Mouse (Mus musculus) cerebellum, adult 8-10 months (tissue): Measurements from ENCODE around the gene Dnaja3.

Source experiments
- DNase-seq: peaks from one replicate; pipeline ENCODE4 v3.0.0; 2022

The Dnaja3 gene

GRCm38 (mm10) chr16:4607818-4608531, 31.8 kb upstream of the Dnaja3 start:
- peak; percentile 86 for DNase-seq

- DNase-seq = no peak
Observed at GRCm38 (mm10) chr16:4608532-4609059, 31.2 kb upstream of the Dnaja3 start.

- no peak for DNase-seq
Observed at GRCm38 (mm10) chr16:4611193-4611592, 28.6 kb upstream of the Dnaja3 start.

GRCm38 (mm10) chr16:4611676-4612075, 28.1 kb upstream of the Dnaja3 start:
- DNase-seq = no peak

GRCm38 (mm10) chr16:4613736-4614135, 26.1 kb upstream of the Dnaja3 start:
- DNase-seq = no peak

DNA sequence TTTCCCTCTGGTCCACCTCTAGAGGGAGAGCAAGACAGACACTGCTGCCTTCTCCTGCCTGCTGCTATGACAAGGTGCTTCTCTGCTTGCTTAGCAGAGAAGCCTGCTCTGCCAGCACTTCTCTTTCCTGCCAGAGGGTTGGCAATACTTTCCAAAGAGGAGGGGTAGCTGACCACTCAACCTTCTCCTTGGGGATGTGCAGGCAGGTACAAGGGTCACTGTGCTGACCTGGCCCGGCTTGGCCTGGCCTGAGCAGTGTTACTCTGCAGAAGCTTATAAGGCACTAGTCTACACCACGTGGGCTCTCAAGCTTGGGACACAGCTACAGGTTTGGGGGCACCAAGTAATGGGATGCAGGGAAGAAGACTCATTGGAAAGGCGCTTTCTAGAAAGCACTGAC, 25.1 kb upstream of the Dnaja3 start:
- no peak for DNase-seq

- no peak for DNase-seq
Observed at GRCm38 (mm10) chr16:4615297-4615696, 24.5 kb upstream of the Dnaja3 start.

DNA sequence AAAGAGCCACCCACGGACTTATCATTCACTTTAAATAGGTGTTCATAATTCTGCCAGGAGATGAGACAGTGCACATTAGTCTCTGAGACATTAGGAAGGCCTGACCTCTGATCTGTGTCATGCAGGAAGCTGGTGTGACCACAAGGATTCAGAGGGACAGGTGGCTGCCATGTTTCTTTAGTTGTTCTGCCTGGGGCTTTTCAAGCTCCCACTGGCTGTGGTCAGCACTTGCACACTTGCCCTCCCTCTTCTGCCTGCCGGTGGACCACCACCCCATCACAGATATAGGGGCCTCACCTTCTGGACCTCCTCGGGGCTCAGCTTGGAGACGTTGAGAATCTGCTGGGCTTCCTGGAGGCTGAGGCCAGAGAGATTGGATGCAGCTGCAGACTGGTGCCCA, 23.0 kb upstream of the Dnaja3 start:
- no peak for DNase-seq

GRCm38 (mm10) chr16:4624074-4624473, 15.7 kb upstream of the Dnaja3 start:
- DNase-seq = no peak

GRCm38 (mm10) chr16:4624481-4625110, 15.2 kb upstream of the Dnaja3 start, which contains the start of gene Pam16:
Gene Pam16 (minus strand): TSS chr16:4624988.
- peak; percentile 88 for DNase-seq

GRCm38 (mm10) chr16:4627105-4627504, 12.7 kb upstream of the Dnaja3 start:
- no peak for DNase-seq

GRCm38 (mm10) chr16:4628898-4629419, 10.8 kb upstream of the Dnaja3 start:
- no peak for DNase-seq

- peak; percentile 87 for DNase-seq
Observed at GRCm38 (mm10) chr16:4629950-4630349, 9.8 kb upstream of the Dnaja3 start.

- no peak for DNase-seq
Observed at GRCm38 (mm10) chr16:4632050-4632449, 7.7 kb upstream of the Dnaja3 start.

DNA sequence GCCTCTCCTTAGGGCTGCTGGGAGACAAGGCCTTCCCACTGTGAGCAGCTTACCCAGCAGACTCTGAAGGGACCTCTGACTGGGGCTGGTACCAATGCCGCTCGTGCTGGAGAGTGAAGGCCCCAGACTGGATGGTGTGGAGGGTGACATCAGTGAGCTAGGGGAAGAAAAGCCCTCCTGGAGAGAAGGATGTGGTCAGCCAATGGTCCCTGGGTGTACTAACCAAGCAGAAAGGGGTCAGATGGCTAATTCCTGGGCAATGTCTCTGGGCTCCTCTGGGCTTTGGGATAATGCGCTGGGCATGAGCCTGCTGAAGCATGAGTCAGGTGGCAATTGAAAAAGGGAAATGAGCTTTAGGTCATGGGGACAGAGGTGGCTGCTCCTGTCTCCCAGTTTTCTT, 6.1 kb upstream of the Dnaja3 start:
- DNase-seq = no peak

DNA sequence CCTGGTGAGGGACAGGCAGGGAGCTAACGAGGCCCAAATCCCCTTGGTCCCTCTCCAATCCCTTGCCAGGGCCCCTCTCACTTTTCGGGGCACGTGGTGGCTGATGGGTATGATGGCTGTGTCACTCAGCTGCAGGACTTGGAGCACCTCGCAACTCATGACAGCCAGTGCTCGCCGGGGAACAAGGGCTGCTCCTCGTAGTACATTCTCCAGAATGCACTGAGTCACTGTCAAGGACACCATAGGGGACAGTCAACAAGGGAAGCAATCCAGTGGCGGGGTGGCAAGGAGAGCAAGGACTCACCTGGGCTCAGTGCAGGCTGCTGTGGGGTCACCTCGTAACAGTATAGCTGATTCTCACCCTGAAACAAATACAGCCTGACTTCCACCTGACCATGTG, 5.1 kb upstream of the Dnaja3 start:
- DNase-seq = no peak

- no peak for DNase-seq
Observed at GRCm38 (mm10) chr16:4635760-4636159, 4.0 kb upstream of the Dnaja3 start.

GRCm38 (mm10) chr16:4638891-4639390, 848 bp upstream of the Dnaja3 start:
- no peak for DNase-seq

- DNase-seq = no peak
Observed at GRCm38 (mm10) chr16:4640267-4641005, 647 bp downstream of the Dnaja3 start.

DNA sequence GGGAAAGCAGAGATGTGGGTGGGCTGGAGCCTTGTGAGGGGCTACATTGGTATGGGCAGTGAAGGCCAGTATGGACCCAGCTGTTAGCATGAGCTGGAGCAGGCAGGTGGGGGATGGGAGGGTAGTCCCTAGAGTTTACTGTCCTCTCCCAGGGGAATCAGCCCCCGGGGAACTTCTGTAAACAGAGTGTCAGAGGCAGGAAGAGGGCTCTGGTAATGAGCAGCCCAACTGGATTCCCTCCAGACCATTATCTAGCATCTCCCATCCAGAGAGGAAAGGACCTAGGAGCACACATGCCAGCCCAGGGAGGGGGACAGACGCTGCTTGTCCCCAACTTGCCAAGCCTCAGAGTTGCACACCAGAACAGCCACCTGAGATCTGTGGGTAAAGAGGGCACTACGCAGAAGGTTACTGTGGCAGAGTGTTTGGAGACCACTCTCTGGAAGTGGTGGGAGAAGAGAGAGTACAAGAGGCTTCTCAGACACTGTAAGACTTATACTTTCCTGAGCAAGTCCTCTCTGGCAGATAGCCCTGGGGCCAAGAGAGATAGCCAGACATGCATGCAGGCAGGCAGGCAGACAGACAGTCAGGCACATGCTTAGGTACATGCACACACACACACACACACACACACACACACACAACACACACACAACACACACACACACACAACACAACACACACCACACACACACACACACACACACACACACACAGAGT, 1.5 kb downstream of the Dnaja3 start:
- no peak for DNase-seq

GRCm38 (mm10) chr16:4642190-4642589, 2.4 kb downstream of the Dnaja3 start:
- DNase-seq = no peak

DNA sequence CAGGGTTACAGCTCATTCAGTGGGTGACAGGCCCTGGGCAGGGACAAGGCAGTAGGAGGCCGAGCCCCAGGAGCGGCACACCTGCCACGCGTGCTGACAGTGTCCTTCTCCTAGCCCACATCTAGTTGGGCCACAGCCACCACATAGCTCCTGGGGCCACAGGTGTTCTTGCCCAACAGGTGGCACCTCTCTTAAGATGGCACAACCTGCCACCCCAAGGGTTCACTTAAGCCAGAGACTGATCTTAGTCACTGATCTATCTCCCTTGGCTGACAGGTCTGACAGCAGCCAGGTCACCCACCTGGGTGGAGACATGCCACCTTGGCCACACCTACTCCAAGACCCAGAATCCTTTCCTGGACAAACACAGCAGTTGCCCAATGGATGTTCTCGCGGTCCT, 3.1 kb downstream of the Dnaja3 start:
- no peak for DNase-seq
